Mouse (Mus musculus) embryonic stem cell, embryonic (primary cell): ENCODE measurements around the gene Fsd1l.
"Not testable (repeated sequence)": the region's sequence is repeated elsewhere in the genome, so short reads cannot be mapped to it uniquely, and the experiment has no call there.

Source experiments
- CTCF ChIA-PET, 4 experiments: fragments of 300-600 bp in 2 of 4; fragments of 350-600 bp in 2 of 4; sonication (Branson Sonifier 250); formaldehyde crosslinking; loops; one replicate each; lab custom pipeline; 2022; ENCODE audit warnings: inconsistent platforms in 2 of 4; lab: Charles Lee
- POLR2A ChIA-PET, 4 experiments: fragments of 300-600 bp in 2 of 4; fragments of 350-600 bp in 2 of 4; sonication (Branson Sonifier 250); formaldehyde crosslinking; loops; one replicate each; lab custom pipeline; 2022; ENCODE audit warnings: antibody characterized with exemption in 4 of 4, inconsistent platforms in 1 of 4; lab: Charles Lee

The Fsd1l gene

GRCm38 (mm10) chr4:53621084-53621483 is 10.2 kb upstream of the Fsd1l start:
- POLR2A ChIA-PET, result no interaction called here
- CTCF ChIA-PET, result interaction anchor here in 1 of 4 experiments (0.6 kb wide), 1 partner anchor 90 kb away, joined by 6 read pairs; no protein-coding TSS in a partner anchor

- ChIA-PET CTCF (interaction anchor here in 1 of 4 experiments (0.6 kb wide), 1 partner anchor 90 kb away, joined by 6 read pairs; no protein-coding TSS in a partner anchor), POLR2A (no interaction called here)
Measured at GRCm38 (mm10) chr4:53621490-53621889, 9.8 kb upstream of the Fsd1l start.

DNA sequence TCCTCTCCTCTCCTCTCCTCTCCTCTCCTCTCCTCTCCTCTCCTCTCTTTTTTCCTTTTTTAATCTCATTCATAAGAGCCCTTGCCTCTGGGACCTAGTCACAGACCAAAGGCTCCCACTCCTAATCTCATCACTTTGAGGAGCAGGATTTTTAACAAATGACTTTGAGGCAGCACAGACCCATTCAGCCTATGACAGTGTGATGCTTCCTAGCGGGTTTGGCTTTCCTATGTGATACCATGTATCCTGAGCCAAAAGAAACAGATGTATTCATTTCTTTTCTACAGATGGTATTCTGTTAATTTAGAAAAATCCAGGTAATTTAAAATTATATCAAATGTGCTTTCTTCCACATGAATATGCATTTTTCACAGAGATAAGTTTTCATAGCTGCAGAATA is 7.6 kb upstream of the Fsd1l start:
- ChIA-PET CTCF (no interaction called here), POLR2A (interaction anchor here in 1 of 4 experiments (0.6 kb wide), 1 partner anchor 483 kb away, joined by 3 read pairs; no protein-coding TSS in a partner anchor)

- ChIA-PET CTCF (interaction anchor here in 2 of 4 experiments (0.7 to 1.0 kb wide), 2 partner anchors 25 to 639 kb away, joined by 3 to 4 read pairs; no protein-coding TSS in a partner anchor), POLR2A (no interaction called here)
Measured at GRCm38 (mm10) chr4:53624816-53625215, 6.5 kb upstream of the Fsd1l start.

GRCm38 (mm10) chr4:53625263-53625662 is 6.0 kb upstream of the Fsd1l start:
- ChIA-PET POLR2A (interaction anchor here in 1 of 4 experiments (1.0 kb wide), 1 partner anchor 36 kb away, joined by 3 read pairs; no protein-coding TSS in a partner anchor), CTCF (interaction anchor here in 2 of 4 experiments (0.7 to 1.0 kb wide), 2 partner anchors 25 to 640 kb away, joined by 3 to 4 read pairs; no protein-coding TSS in a partner anchor)

DNA sequence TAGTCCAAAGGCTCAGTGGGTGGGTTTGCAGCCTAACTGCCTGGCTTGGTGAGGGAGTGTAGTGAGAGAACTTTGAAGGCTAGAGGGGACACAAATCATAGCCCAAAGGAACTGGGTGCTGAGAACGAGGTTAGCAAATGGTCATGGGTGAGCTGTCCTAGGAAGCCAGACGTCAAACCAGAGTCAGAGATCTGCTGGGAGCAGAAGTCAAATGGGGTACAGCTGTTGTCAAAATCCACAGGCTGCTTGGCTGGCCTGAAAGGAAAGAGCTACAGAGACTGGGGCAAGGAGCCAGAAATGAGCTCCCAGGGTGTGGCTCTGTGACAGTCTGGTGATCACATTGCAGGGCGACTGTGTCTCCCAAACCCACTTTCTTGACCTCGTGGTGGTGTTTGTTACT is 2.3 kb upstream of the Fsd1l start:
- ChIA-PET CTCF (interaction anchor here in 1 of 4 experiments (1.6 kb wide), 1 partner anchor 29 kb away, joined by 8 read pairs; no protein-coding TSS in a partner anchor), POLR2A (interaction anchor here in 2 of 4 experiments (0.6 kb wide), 2 partner anchors 56 to 100 kb away, joined by 3 to 4 read pairs; no protein-coding TSS in a partner anchor)

DNA sequence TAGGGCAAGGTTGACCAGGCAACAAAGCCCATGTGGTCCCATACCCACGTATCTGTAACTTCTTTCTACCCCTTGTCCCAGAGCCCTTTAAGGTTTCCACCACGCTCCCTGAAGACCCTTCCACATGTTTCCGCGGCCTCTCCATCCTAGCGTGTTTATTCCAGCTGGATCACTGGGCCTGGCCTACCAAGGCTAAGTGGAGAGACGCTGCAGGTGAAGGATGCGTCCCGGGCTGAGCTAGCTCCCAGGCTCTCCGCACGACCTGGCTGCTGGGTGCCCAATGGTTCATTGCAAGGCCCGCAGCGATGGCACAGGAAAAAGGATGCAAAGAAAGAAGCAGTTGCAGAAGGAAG is 332 bp upstream of the Fsd1l start:
- CTCF ChIA-PET, result interaction anchor here in 1 of 4 experiments (1.1 kb wide), 1 partner anchor 31 kb away, joined by 3 read pairs; no protein-coding TSS in a partner anchor
- POLR2A ChIA-PET, result interaction anchor here in 1 of 4 experiments (1.0 to 1.4 kb wide), 2 partner anchors 11 to 55 kb away, joined by 4 read pairs; no protein-coding TSS in a partner anchor

- POLR2A ChIA-PET, result no interaction called here
- CTCF ChIA-PET, result no interaction called here
Measured at GRCm38 (mm10) chr4:53632011-53632349, 709 bp downstream of the Fsd1l start.

DNA sequence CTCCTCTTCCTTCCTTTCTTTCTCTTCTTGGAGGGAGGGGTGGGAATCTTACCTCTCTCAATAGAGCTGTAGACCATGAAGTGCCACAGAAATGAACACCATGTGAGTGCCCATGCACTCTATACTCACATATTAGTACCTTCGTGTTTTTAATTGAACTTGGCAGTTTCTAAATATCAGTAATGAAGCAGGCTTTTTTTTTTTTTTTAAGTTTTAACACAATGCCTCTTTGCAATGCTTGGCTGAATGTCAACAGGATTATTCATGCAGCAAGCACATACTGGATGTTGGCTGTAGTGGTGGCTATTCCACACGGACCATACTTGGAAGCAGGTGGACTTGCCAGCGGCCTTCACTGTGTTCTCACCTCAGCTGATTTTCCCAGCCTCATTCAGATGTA is 4.1 kb downstream of the Fsd1l start:
- CTCF ChIA-PET, result no interaction called here

GRCm38 (mm10) chr4:53637269-53637909 is 6.1 kb downstream of the Fsd1l start:
- ChIA-PET CTCF (no interaction called here), POLR2A (interaction anchor here in 1 of 4 experiments (0.7 kb wide), 2 partner anchors 190 to 609 kb away, joined by 3 read pairs; no protein-coding TSS in a partner anchor)

More for the DNA sequence above, 4.1 kb downstream of the Fsd1l start:
- POLR2A ChIA-PET, result no interaction called here

DNA sequence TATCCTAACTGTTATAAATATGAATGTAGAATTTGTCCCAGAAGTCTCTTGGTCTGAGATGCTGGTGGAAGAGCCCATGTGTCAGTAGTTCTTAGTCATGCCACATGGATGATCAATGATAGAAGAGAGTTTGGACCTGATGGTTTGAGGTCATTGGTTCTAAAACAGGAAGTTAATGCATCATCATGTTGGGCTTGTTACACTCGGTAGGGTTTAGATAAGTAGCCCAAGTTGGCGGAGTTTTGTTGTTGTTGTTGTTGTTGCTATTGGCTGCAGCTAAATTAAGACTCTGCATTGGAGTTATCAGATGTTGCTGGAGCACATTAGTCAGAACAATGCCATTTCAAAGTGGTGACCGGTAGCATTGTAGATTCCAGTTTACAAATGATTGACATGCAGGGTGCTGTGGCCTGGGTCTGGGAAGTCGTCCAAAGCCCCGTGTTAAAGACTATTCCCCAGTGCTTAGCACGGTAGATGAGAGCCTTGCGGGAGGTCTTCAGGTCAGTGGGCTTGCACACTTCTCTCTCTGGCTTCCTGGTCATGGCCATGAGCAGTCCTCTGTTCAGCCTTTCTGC is 7.4 kb downstream of the Fsd1l start:
- ChIA-PET CTCF (no interaction called here), POLR2A (no interaction called here)

DNA sequence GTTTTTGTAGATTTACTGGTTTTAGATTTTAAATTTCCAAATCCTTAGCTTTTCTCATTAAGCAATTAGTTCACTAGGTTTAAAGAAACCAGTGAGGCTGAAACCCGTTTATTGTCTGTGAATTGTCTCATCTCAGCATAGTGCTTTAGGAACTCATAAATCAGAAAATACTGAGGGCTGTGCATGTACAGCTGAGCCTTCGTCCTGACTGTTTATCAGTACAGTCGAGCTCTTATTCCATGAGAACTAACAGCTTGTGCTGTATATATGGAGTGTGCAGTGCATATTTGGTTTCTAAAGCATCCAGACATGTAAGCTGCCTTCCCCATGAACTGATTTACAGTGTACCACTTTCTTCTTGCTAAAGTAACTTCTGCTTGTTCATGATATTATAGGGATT is 26.8 kb downstream of the Fsd1l start:
- POLR2A ChIA-PET, result no interaction called here
- CTCF ChIA-PET, result no interaction called here

- POLR2A ChIA-PET, result interaction anchor here in 1 of 4 experiments (0.7 kb wide), 1 partner anchor 15 kb away, joined by 3 read pairs; no protein-coding TSS in a partner anchor
Measured at GRCm38 (mm10) chr4:53660711-53661110, 29.4 kb downstream of the Fsd1l start.

DNA sequence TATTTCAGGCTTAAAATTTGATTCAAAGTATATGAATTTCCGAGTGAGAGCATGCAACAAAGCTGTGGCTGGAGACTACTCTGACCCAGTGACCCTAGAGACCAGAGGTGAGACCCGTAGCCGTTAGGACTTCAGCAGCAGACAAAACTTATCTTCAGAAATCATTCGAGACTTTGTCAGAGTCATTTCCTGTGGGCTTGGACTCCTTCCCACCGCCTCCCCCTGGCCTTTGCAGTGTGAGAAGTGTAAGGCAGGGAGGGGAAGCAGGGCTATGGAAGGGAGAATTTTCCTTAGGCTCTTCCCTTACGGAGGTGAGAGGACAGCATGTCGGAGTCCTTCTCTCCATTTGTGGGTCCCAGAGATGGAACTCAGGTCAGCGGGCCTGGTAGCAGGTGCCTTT is 50.8 kb downstream of the Fsd1l start:
- ChIA-PET CTCF (no interaction called here), POLR2A (no interaction called here)

More at GRCm38 (mm10) chr4:53660711-53661110, 29.4 kb downstream of the Fsd1l start:
- CTCF ChIA-PET, result interaction anchor here in 1 of 4 experiments (0.5 to 0.8 kb wide), 2 partner anchors 60 to 270 kb away, joined by 3 to 4 read pairs; no protein-coding TSS in a partner anchor

GRCm38 (mm10) chr4:53688965-53689364 is 57.7 kb downstream of the Fsd1l start:
- POLR2A ChIA-PET, result interaction anchor here in 1 of 4 experiments (0.7 kb wide), 1 partner anchor 213 kb away, joined by 3 read pairs; no protein-coding TSS in a partner anchor
- CTCF ChIA-PET, result no interaction called here

DNA sequence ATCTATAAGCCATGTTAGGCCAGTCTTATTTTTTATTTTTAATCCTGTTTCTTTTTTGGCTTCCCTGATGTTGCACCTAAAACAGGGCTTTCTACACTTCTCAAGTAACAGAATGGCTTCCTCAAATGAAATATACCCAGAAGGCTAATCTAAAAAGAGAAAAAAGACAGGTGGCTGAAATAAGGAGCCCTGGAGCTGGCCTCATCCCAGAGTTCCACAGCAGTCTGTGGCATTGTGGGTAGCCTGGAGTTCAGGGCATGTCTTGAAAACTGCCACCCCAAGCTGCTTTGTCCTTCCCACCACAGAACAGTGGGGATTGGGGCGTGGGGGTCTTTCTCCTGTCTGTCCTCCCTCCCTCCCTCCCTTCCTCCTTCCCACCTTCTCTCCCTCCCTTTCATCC is 60.1 kb downstream of the Fsd1l start:
- ChIA-PET POLR2A (interaction anchor here in 1 of 4 experiments (0.7 kb wide), 1 partner anchor 428 kb away, joined by 3 read pairs; no protein-coding TSS in a partner anchor), CTCF (no interaction called here)

DNA sequence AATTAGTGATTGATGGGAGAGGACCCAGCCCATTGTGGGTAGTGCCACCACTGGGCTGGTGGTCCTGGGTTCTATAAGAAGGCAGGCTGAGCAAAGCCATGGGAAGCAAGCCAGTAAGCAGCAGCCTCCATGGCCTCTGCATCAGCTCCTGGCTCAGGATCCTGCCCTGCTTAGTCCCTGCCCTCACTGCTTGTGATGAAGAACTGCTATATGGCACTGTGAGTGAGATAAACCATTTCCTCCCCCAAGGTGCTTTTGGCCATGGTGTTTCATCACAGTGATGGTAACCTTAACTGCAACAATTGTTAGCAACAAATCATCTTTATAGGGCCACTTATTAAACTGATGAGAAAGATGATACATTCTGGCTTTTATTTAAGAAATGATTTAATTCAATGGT is 77.9 kb downstream of the Fsd1l start:
- CTCF ChIA-PET, POLR2A ChIA-PET: not testable (repeated sequence)

DNA sequence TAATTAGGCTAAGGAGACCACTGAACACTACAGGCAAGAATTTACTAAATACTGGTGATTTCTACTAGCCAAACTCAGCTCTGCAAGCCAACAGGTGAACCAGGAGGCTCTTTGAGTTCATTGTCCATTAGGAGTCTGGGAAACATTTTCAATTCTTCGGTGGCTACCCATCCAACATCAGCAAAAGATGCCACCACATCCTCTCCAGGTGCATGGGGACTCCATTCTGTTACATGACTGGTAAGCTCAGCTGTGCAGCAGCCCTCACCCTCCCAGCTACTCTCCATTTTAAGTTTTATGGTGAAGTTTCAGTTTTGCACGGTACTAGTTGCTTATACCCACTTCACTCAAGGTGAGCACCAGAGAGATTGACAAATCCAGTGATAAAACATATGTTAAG is 78.8 kb downstream of the Fsd1l start:
- ChIA-PET CTCF (no interaction called here), POLR2A (no interaction called here)

- ChIA-PET POLR2A (interaction anchor here in 1 of 4 experiments (0.7 to 2.0 kb wide), 2 partner anchors 10 to 146 kb away, joined by 3 to 5 read pairs; no protein-coding TSS in a partner anchor), CTCF (interaction anchor here in 1 of 4 experiments (0.7 kb wide), 1 partner anchor 89 kb away, joined by 6 read pairs; no protein-coding TSS in a partner anchor)
Measured at GRCm38 (mm10) chr4:53710555-53711328, 79.5 kb downstream of the Fsd1l start.
